Mouse (Mus musculus): ENCODE data around the gene Ankrd40. TPM values are rescaled to one million over a fixed set of nuclear protein-coding genes. Genes with fewer than 3 reads are reported as not detected.

Ankrd40 gene
- total and polyA plus RNA-seq, 3 experiments, result 56.0 to 98.8 (median 62.0) TPM

GRCm38 (mm10) chr11:94327693-94328643, at the start of gene Ankrd40 (continued):
- peak; percentile 88 for TF ChIP-seq HCFC1 (IDR thresholded peaks at IDR 0.05; ENCODE audit: low read depth, low read length)

GRCm38 (mm10) chr11:94281199-94282181, 46.3 kb upstream of the Ankrd40 start, which contains the start of gene Gm21885:
TSS of gene Gm21885 (plus strand) at chr11:94281873.
- Histone ChIP-seq H3K4me3 (replicated peaks in 1 of 3; ENCODE audit: low read depth in 2 of 3, low read length in 2 of 3, poor library complexity in 1 of 3) (no peak within 1 kb of the TSS), H3K27ac (ENCODE audit: insufficient read depth, low read depth) (no peak within 1 kb of the TSS), H3K9me3 (replicated peaks; ENCODE audit: low read length) (no peaks in the 10 kb centered on the region), H3K27me3 (replicated peaks) (no peaks in the 10 kb centered on the region), H3K4me1 (ENCODE audit: control insufficient read depth in 1 of 2, insufficient read depth in 2 of 2) (peaks cover 3 to 8% of the 10 kb centered on the region in 2 experiments; a peak in 3 of 4 replicates), H3K4me2 (ENCODE audit: insufficient read depth, low read depth, poor library complexity, severe bottlenecking) (no peak within 1 kb of the TSS), H3K9ac (ENCODE audit: insufficient read depth, low read depth) (no peak within 1 kb of the TSS), H3K79me2 (replicated peaks; ENCODE audit: control insufficient read depth, extremely low read depth, insufficient read depth, poor library complexity, severe bottlenecking) (no peaks in the 10 kb centered on the region), H3K36me3 (replicated peaks in 1 of 2; ENCODE audit: control insufficient read depth in 1 of 2, insufficient read depth in 1 of 2, low read length in 1 of 2) (peaks cover 38 to 51% of the 10 kb centered on the region in 2 experiments)
- TF ChIP-seq JUND (conservative IDR thresholded peaks at IDR 0.05; ENCODE audit: low read depth, low read length), result no peak
- TF ChIP-seq CTCF (conservative IDR thresholded peaks at IDR 0.05 in 1 of 2, IDR thresholded peaks at IDR 0.05 in 1 of 2; ENCODE audit: low read depth in 2 of 2, low read length in 2 of 2), result no peak
- no peak for TF ChIP-seq SIN3A (IDR thresholded peaks at IDR 0.05; ENCODE audit: low read length)
- TF ChIP-seq GABPA (IDR thresholded peaks at IDR 0.05; ENCODE audit: insufficient replicate concordance, low read depth, low read length), result no peak
- TF ChIP-seq MAX (IDR thresholded peaks at IDR 0.05; ENCODE audit: low read length), result no peak
- TF ChIP-seq ZNF384 (IDR thresholded peaks at IDR 0.05; ENCODE audit: low read depth, low read length), result no peak
- TF ChIP-seq MXI1 (IDR thresholded peaks at IDR 0.05; ENCODE audit: low read depth, low read length), result no peak
- no peak for TF ChIP-seq IRF4 (IDR thresholded peaks at IDR 0.05; ENCODE audit: low read depth, low read length)
- no peak for TF ChIP-seq NRF1 (IDR thresholded peaks at IDR 0.05; ENCODE audit: low read depth, low read length)
- TF ChIP-seq ZKSCAN1 (IDR thresholded peaks at IDR 0.05; ENCODE audit: borderline replicate concordance, low read depth, low read length), result no peak
- TF ChIP-seq EP300 (IDR thresholded peaks at IDR 0.05; ENCODE audit: low read length), result no peak
- no peak for TF ChIP-seq POLR2A (IDR thresholded peaks at IDR 0.05; ENCODE audit: low read depth, low read length)
- no peak for TF ChIP-seq ZMIZ1 (IDR thresholded peaks at IDR 0.05; ENCODE audit: low read depth, low read length)
- TF ChIP-seq BHLHE40 (IDR thresholded peaks at IDR 0.05; ENCODE audit: low read depth, low read length), result no peak
- no peak for TF ChIP-seq TBP (conservative IDR thresholded peaks at IDR 0.05; ENCODE audit: low read depth, low read length)
- no peak for TF ChIP-seq CHD1 (IDR thresholded peaks at IDR 0.05; ENCODE audit: low read depth, low read length)
- TF ChIP-seq ZC3H11A (IDR thresholded peaks at IDR 0.05; ENCODE audit: low read depth, low read length), result no peak
- TF ChIP-seq RCOR1 (conservative IDR thresholded peaks at IDR 0.05; ENCODE audit: low read depth, low read length), result no peak
- no peak for TF ChIP-seq PAX5 (IDR thresholded peaks at IDR 0.05; ENCODE audit: low read length)
- DNase-seq (ENCODE audit: extremely low read depth), result no peak
- in situ Hi-C loops (cut with MboI; ENCODE audit: low pct_ligation_motif_present, low pct_unique_long_range_greater_than_20kb, low sequenced_read_pairs) (no loop called here), dilution Hi-C loops (cut with MboI; ENCODE audit: extremely low pct_ligation_motif_present, extremely low pct_unique_long_range_greater_than_20kb, low sequenced_read_pairs) (no loop called here)
